Mouse (Mus musculus) layer of hippocampus, postnatal 36 days (tissue): ENCODE measurements around the gene 1110032F04Rik. TPM values are rescaled to one million over a fixed set of nuclear protein-coding genes. Genes with fewer than 3 reads are reported as not detected.

Source experiments
- total RNA-seq, 2 experiments: library from RNA; stranded (reverse); gene quantifications; 2 replicates each; pipeline ENCODE4 v1.2.3; 2021

The 1110032F04Rik gene
- total RNA-seq, 2 experiments from 2014 or later: 7.2 to 9.7 TPM

Other genes starting within 250 kb of the 1110032F04Rik start
- under 1 TPM; 0.40 to 0.55 TPM for gene Il12a, start 178.9 kb upstream of the 1110032F04Rik start, total RNA-seq
- gene Ift80, start 135.0 kb downstream of the 1110032F04Rik start, total RNA-seq: 10 to 100 TPM; 26.0 to 28.4 TPM
- gene Smc4, start 135.2 kb downstream of the 1110032F04Rik start, total RNA-seq: 1 to 10 TPM; 6.9 to 7.5 TPM
- 10 to 100 TPM; 11.6 to 14.3 TPM for gene Trim59, start 175.2 kb downstream of the 1110032F04Rik start, total RNA-seq